Mouse (Mus musculus) CH12.LX (cell line): ENCODE results near the gene Anks3. TPM values are rescaled to one million over a fixed set of nuclear protein-coding genes. Genes with fewer than 3 reads are reported as not detected.
A peak's percentile ranks its signal among the peaks of the same experiment; 100 is the strongest.

ENCODE experiments used
- DNase-seq: peaks from one replicate; pipeline ENCODE4 v3.0.0-alpha.2; 2013; ENCODE audit errors: extremely low read depth
- H3K27ac ChIP-seq: 2 replicates; pipeline ENCODE4 v1.5.1; 2012; ENCODE audit warnings: low read depth, mild to moderate bottlenecking, control low read depth, moderate library complexity; ENCODE audit not compliant: insufficient read depth
- H3K27me3 ChIP-seq: replicated peaks from 2 replicates; pipeline ENCODE3; 2012; ENCODE audit warnings: inconsistent platforms
- H3K36me3 ChIP-seq, 2 experiments: replicated peaks in 1 of 2; 2 replicates each; pipeline versions ENCODE3 to v1.6.1; 2012; ENCODE audit warnings: inconsistent platforms in 1 of 2, low read length in 1 of 2, mild to moderate bottlenecking in 1 of 2, mixed read lengths in 1 of 2, moderate library complexity in 1 of 2; ENCODE audit not compliant: control insufficient read depth in 1 of 2, insufficient read depth in 1 of 2
- H3K4me1 ChIP-seq, 2 experiments: 2 replicates each; pipeline ENCODE4 v1.6.1; 2012; ENCODE audit warnings: inconsistent platforms in 1 of 2, moderate library complexity in 1 of 2; ENCODE audit not compliant: insufficient read depth in 2 of 2, control insufficient read depth in 1 of 2
- H3K4me2 ChIP-seq: 2 replicates; pipeline ENCODE4 v1.6.1; 2012; ENCODE audit warnings: low read depth, mild to moderate bottlenecking, control low read depth; ENCODE audit not compliant: poor library complexity, insufficient read depth, severe bottlenecking
- H3K4me3 ChIP-seq, 3 experiments: fragments of 150-350 bp in 1 of 3; sonication (generic) in 1 of 3; replicated peaks in 1 of 3; 2 replicates each; pipeline versions ENCODE3 to v1.5.1; 2011 to 2012; ENCODE audit warnings: low read depth in 2 of 3, low read length in 2 of 3, mild to moderate bottlenecking in 2 of 3, moderate library complexity in 2 of 3, control low read depth in 1 of 3, improper control_type of control experiment in 1 of 3, inconsistent platforms in 1 of 3, mixed read lengths in 1 of 3; ENCODE audit not compliant: poor library complexity in 1 of 3
- H3K79me2 ChIP-seq: replicated peaks from 2 replicates; pipeline ENCODE4 v1.6.1; 2012; ENCODE audit warnings: mild to moderate bottlenecking, moderate library complexity; ENCODE audit not compliant: control insufficient read depth, poor library complexity, insufficient read depth, severe bottlenecking; ENCODE audit errors: extremely low read depth
- H3K9ac ChIP-seq: 2 replicates; pipeline ENCODE4 v1.6.1; 2012; ENCODE audit warnings: low read depth, mild to moderate bottlenecking, control low read depth, moderate library complexity; ENCODE audit not compliant: insufficient read depth
- H3K9me3 ChIP-seq: replicated peaks from 2 replicates; pipeline ENCODE3; 2012; ENCODE audit warnings: low read length, inconsistent platforms, mixed read lengths
- BHLHE40 ChIP-seq: IDR thresholded peaks from 2 replicates; pipeline ENCODE4 v1.6.1; 2011; ENCODE audit warnings: mild to moderate bottlenecking, low read depth, low read length, improper control_type of control experiment
- CHD1 ChIP-seq: IDR thresholded peaks from 2 replicates; pipeline ENCODE4 v1.6.1; 2012; ENCODE audit warnings: low read depth, low read length, improper control_type of control experiment, inconsistent platforms
- CHD2 ChIP-seq: IDR thresholded peaks from 2 replicates; pipeline ENCODE4 v1.6.1; 2011; ENCODE audit warnings: low read length, improper control_type of control experiment
- E2F4 ChIP-seq: IDR thresholded peaks from 2 replicates; pipeline ENCODE4 v1.6.1; 2011; ENCODE audit warnings: low read depth, low read length, improper control_type of control experiment; ENCODE audit not compliant: insufficient replicate concordance
- EP300 ChIP-seq: IDR thresholded peaks from 2 replicates; pipeline ENCODE4 v1.6.1; 2011; ENCODE audit warnings: low read length, improper control_type of control experiment
- ETS1 ChIP-seq: conservative IDR thresholded peaks from 2 replicates; pipeline ENCODE4 v1.6.1; 2012; ENCODE audit warnings: low read depth, mild to moderate bottlenecking, inconsistent platforms, low read length, improper control_type of control experiment, moderate library complexity
- GABPA ChIP-seq: IDR thresholded peaks from 2 replicates; pipeline ENCODE4 v1.6.1; 2012; ENCODE audit warnings: low read depth, low read length, improper control_type of control experiment, inconsistent platforms; ENCODE audit not compliant: insufficient replicate concordance
- JUN ChIP-seq: IDR thresholded peaks from 2 replicates; pipeline ENCODE4 v1.6.1; 2011; ENCODE audit warnings: low read depth, mild to moderate bottlenecking, low read length, improper control_type of control experiment, moderate library complexity; ENCODE audit not compliant: insufficient read depth
- JUND ChIP-seq: conservative IDR thresholded peaks from 2 replicates; pipeline ENCODE4 v1.6.1; 2011; ENCODE audit warnings: low read depth, low read length, improper control_type of control experiment
- MAZ ChIP-seq: IDR thresholded peaks from 2 replicates; pipeline ENCODE4 v1.6.1; 2012; ENCODE audit warnings: low read depth, mild to moderate bottlenecking, inconsistent platforms, low read length, improper control_type of control experiment, moderate library complexity
- MEF2A ChIP-seq: IDR thresholded peaks from 2 replicates; pipeline ENCODE4 v1.6.1; 2014; ENCODE audit warnings: low read depth, mild to moderate bottlenecking, inconsistent platforms, low read length, improper control_type of control experiment, borderline replicate concordance
- MXI1 ChIP-seq: IDR thresholded peaks from 2 replicates; pipeline ENCODE4 v1.6.1; 2011; ENCODE audit warnings: mild to moderate bottlenecking, low read depth, low read length, improper control_type of control experiment
- MYC ChIP-seq: IDR thresholded peaks from 2 replicates; pipeline ENCODE4 v1.6.1; 2011; ENCODE audit warnings: low read depth, mild to moderate bottlenecking, improper control_type of control experiment, low read length
- NRF1 ChIP-seq: IDR thresholded peaks from 2 replicates; pipeline ENCODE4 v1.6.1; 2014; ENCODE audit warnings: low read depth, mild to moderate bottlenecking, inconsistent platforms, low read length, improper control_type of control experiment, moderate library complexity
- SMC3 ChIP-seq: IDR thresholded peaks from 2 replicates; pipeline ENCODE4 v1.6.1; 2011; ENCODE audit warnings: low read depth, low read length, improper control_type of control experiment
- TBP ChIP-seq: conservative IDR thresholded peaks from 2 replicates; pipeline ENCODE4 v1.6.1; 2011; ENCODE audit warnings: low read depth, low read length, improper control_type of control experiment
- UBTF ChIP-seq: IDR thresholded peaks from 2 replicates; pipeline ENCODE4 v1.6.1; 2012; ENCODE audit warnings: low read depth, mild to moderate bottlenecking, inconsistent platforms, low read length, improper control_type of control experiment, moderate library complexity
- USF1 ChIP-seq: IDR thresholded peaks from 2 replicates; pipeline ENCODE4 v1.6.1; 2014; ENCODE audit warnings: low read depth, mild to moderate bottlenecking, inconsistent platforms, low read length, improper control_type of control experiment
- USF2 ChIP-seq: conservative IDR thresholded peaks from 2 replicates; pipeline ENCODE4 v1.6.1; 2011; ENCODE audit warnings: low read depth, low read length, improper control_type of control experiment
- ZC3H11A ChIP-seq: IDR thresholded peaks from 2 replicates; pipeline ENCODE4 v1.6.1; 2012; ENCODE audit warnings: low read depth, mild to moderate bottlenecking, inconsistent platforms, low read length, improper control_type of control experiment
- ZKSCAN1 ChIP-seq: IDR thresholded peaks from 2 replicates; pipeline ENCODE4 v1.6.1; 2012; ENCODE audit warnings: low read depth, inconsistent platforms, low read length, improper control_type of control experiment, borderline replicate concordance
- ZNF384 ChIP-seq: IDR thresholded peaks from 2 replicates; pipeline ENCODE4 v1.6.1; 2012; ENCODE audit warnings: low read depth, low read length, improper control_type of control experiment, inconsistent platforms
- dilution Hi-C: fragments of 300-500 bp; cut with MboI; formaldehyde crosslinking; loops from 2 replicates; pipeline ENCODE4 v1.14.3; 2020; ENCODE audit warnings: low sequenced_read_pairs; ENCODE audit not compliant: extremely low pct_unique_long_range_greater_than_20kb, extremely low pct_ligation_motif_present
- in situ Hi-C: fragments of 300-500 bp; cut with MboI; formaldehyde crosslinking; loops from 3 replicates; pipeline ENCODE4 v1.14.3; 2019; ENCODE audit warnings: low sequenced_read_pairs, low pct_ligation_motif_present, low pct_unique_long_range_greater_than_20kb, mixed read lengths
- polyA plus RNA-seq: library from polyadenylated mRNA; unstranded; fragments of >175 nt; gene quantifications from 2 replicates; pipeline ENCODE4 v1.2.1, GENCODE M21; 2012; ENCODE audit warnings: low read depth; ENCODE audit not compliant: insufficient read length
- total RNA-seq, 2 experiments: library from RNA; depleted of rRNA; stranded (reverse); fragments of 300-350 nt in 1 of 2; fragments of >200 nt in 1 of 2; gene quantifications; 2 replicates each; pipeline ENCODE4 v1.2.3; 2012 to 2014

Gene Anks3
- total and polyA plus RNA-seq, 3 experiments, result 17.0 to 34.9 (median 24.4) TPM

GRCm38 (mm10) chr16:4969055-4969843 is 5.2 kb upstream of the Anks3 start:
- TF ChIP-seq ETS1, result no peak
- no peak for TF ChIP-seq MXI1
- no peak for TF ChIP-seq NRF1
- no peak for TF ChIP-seq GABPA
- TF ChIP-seq MAZ, result no peak
- TF ChIP-seq CHD1, result no peak
- TF ChIP-seq BHLHE40, result no peak
- no peak for TF ChIP-seq SMC3
- TF ChIP-seq CHD2, result no peak
- TF ChIP-seq ZKSCAN1, result no peak
- no peak for TF ChIP-seq MEF2A
- H3K4me1 ChIP-seq, result peaks cover 6 to 40% of the 10 kb centered on the region in 2 experiments; a peak in 3 of 4 replicates
- H3K36me3 ChIP-seq, result peaks cover 0 to 8% of the 10 kb centered on the region in 2 experiments
- H3K79me2 ChIP-seq, result no peaks in the 10 kb centered on the region
- in situ Hi-C loops (loop anchor here (5.0 kb wide), 1 partner anchor 38 kb away; the partner anchor contains the start of gene Smim22), dilution Hi-C loops (no loop called here)
- H3K4me2 ChIP-seq, result no peak overlapping the region
- H3K9me3 ChIP-seq, result no peaks in the 10 kb centered on the region
- DNase-seq, result peak; percentile 32
- H3K9ac ChIP-seq, result no peak overlapping the region
- no peak overlapping the region; the same call in 1 of the 2 replicates for H3K27ac ChIP-seq
- no peaks in the 10 kb centered on the region for H3K27me3 ChIP-seq
- H3K4me3 ChIP-seq, result no peak overlapping the region

GRCm38 (mm10) chr16:4968426-4968825 is 4.4 kb upstream of the Anks3 start:
- H3K79me2 ChIP-seq, result peaks cover 5% of the 10 kb centered on the region; the same call in 1 of the 2 replicates
- no peak overlapping the region for H3K4me3 ChIP-seq
- H3K27me3 ChIP-seq, result no peaks in the 10 kb centered on the region
- H3K27ac ChIP-seq, result no peak overlapping the region
- in situ Hi-C loops, result loop anchor here (5.0 kb wide), 1 partner anchor 39 kb away; the partner anchor contains the start of gene Smim22
- DNase-seq, result peak; percentile 41
- peaks cover 6 to 40% of the 10 kb centered on the region in 2 experiments; a peak in 3 of 4 replicates for H3K4me1 ChIP-seq
- TF ChIP-seq MEF2A (no peak), ZC3H11A (no peak), ZNF384 (0 out of 2 replicates have a peak, but pooled peaks have one; percentile 2), MYC (no peak), EP300 (peak; percentile 42; the same call in 1 of the 2 replicates), TBP (no peak), JUND (no peak), USF1 (no peak), MXI1 (no peak), JUN (no peak), E2F4 (no peak), UBTF (no peak), USF2 (no peak)
- H3K4me2 ChIP-seq, result no peak overlapping the region
- dilution Hi-C loops, result no loop called here
- H3K9me3 ChIP-seq, result no peaks in the 10 kb centered on the region
- H3K36me3 ChIP-seq, result peaks cover 0 to 8% of the 10 kb centered on the region in 2 experiments
- H3K9ac ChIP-seq, result no peak overlapping the region
